In genomic region chr4:105417166-105417565, GRCm38 (mm10) we compare ENCODE assay signal across 11 mouse cellular contexts.
"Had no signal": no experiment of that assay in that cellular context is flagged by ENCODE, and none has a peak within 500 bp of the region (broad histone marks: within the 10 kb centered on the region; RNA-seq: fewer than 3 reads in every experiment).

No protein-coding gene starts in this region.

- DNase-seq: kidney, adult 8-10 months; kidney, postnatal 36 days; layer of hippocampus, postnatal 36 days; lung, adult 18-20 months; lung, postnatal 10 days; lung, postnatal 36 days; midbrain, embryonic 14.5 days; right cerebral cortex, adult 18-20 months; right cerebral cortex, postnatal 14 days; right cerebral cortex, postnatal 4 days; thymus, postnatal 25 days had no signal
